Mouse (Mus musculus): Measurements from ENCODE around the gene B430305J03Rik. TPM values are rescaled to one million over a fixed set of nuclear protein-coding genes. Genes with fewer than 3 reads are reported as not detected.

Gene B430305J03Rik
- polyA plus RNA-seq, 1 experiment from 2014 or later = not detected

- DNase-seq (ENCODE audit: low spot score) (no peak), ATAC-seq (ENCODE audit: low read depth) (no peak)
- Histone ChIP-seq H3K4me2 (ENCODE audit: low read depth, low read length) (peak within 1 kb of the TSS; percentile 75; the same call in 1 of the 2 replicates), H3K27me3 (replicated peaks; ENCODE audit: control insufficient read depth, insufficient read depth, low read length) (no peaks in the 10 kb centered on the region), H3K36me3 (ENCODE audit: control insufficient read depth, insufficient read depth, low read length) (no peaks in the 10 kb centered on the region), H3K27ac (replicated peaks; ENCODE audit: low read depth, low read length) (no peak within 1 kb of the TSS), H3K4me1 (ENCODE audit: control insufficient read depth, insufficient read depth, low read length) (no peaks in the 10 kb centered on the region), H3K9ac (ENCODE audit: low read depth, low read length) (no peak within 1 kb of the TSS), H3K4me3 (ENCODE audit: low read depth, low read length) (no peak within 1 kb of the TSS), H3K9me3 (ENCODE audit: control insufficient read depth, low read length) (no peaks in the 10 kb centered on the region)
- WGBS = 93% methylated on average over 1 of the region's 1 CpGs
Observed at GRCm38 (mm10) chr3:61361338-61361737, 4.4 kb downstream of the B430305J03Rik start, which contains the start of gene Rap2b. Gene Rap2b, plus strand, starts transcription at chr3:61361638.

DNA sequence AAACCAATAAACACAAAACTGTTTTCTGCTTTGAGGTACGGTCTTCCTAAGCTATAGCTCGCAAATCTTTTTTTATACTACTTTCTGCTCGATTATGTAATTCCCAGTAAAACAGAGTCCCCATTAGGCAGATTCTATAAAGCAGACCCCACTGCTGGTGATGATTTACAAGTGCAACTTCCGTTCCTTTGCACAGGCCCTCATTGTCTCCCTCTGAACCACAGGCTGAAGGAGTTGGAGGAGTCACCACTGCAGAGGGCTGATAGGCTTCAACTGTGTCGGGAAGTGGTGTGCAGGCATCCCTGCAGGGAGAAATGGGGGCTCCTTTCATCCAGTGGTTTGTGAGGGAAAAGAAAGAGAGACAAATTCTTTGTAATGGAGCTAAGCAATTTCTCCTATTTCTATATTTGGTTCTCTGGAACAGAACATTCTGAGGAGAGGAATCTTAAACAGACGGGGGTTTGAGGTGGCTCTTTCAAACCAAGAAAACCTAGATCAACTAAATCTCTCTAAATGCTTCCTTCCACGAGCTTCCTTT is 6.9 kb downstream of the B430305J03Rik start:
- Histone ChIP-seq H3K27ac (replicated peaks; ENCODE audit: low read depth, low read length) (no peak overlapping the region), H3K27me3 (replicated peaks; ENCODE audit: control insufficient read depth, insufficient read depth, low read length) (no peaks in the 10 kb centered on the region), H3K9ac (ENCODE audit: low read depth, low read length) (no peak overlapping the region), H3K4me1 (ENCODE audit: control insufficient read depth, insufficient read depth, low read length) (no peaks in the 10 kb centered on the region), H3K4me3 (ENCODE audit: low read depth, low read length) (no peak overlapping the region), H3K36me3 (ENCODE audit: control insufficient read depth, insufficient read depth, low read length) (no peaks in the 10 kb centered on the region), H3K4me2 (ENCODE audit: low read depth, low read length) (no peak overlapping the region), H3K9me3 (ENCODE audit: control insufficient read depth, low read length) (no peaks in the 10 kb centered on the region)
- WGBS = 35% methylated on average over 7 of the region's 7 CpGs
- no peak for DNase-seq (ENCODE audit: low spot score)
- ATAC-seq (ENCODE audit: low read depth) = no peak

- H3K27me3 ChIP-seq (replicated peaks; ENCODE audit: control insufficient read depth, insufficient read depth, low read length) = no peaks in the 10 kb centered on the region
- no peak overlapping the region for H3K4me3 ChIP-seq (ENCODE audit: low read depth, low read length)
- H3K4me1 ChIP-seq (ENCODE audit: control insufficient read depth, insufficient read depth, low read length) = no peaks in the 10 kb centered on the region
- no peak for ATAC-seq (ENCODE audit: low read depth)
- H3K9me3 ChIP-seq (ENCODE audit: control insufficient read depth, low read length) = no peaks in the 10 kb centered on the region
- no peaks in the 10 kb centered on the region for H3K36me3 ChIP-seq (ENCODE audit: control insufficient read depth, insufficient read depth, low read length)
- 58% methylated on average over 6 of the region's 6 CpGs for WGBS
- no peak overlapping the region for H3K4me2 ChIP-seq (ENCODE audit: low read depth, low read length)
- peak; percentile 70 for DNase-seq (ENCODE audit: low spot score)
- no peak overlapping the region for H3K27ac ChIP-seq (replicated peaks; ENCODE audit: low read depth, low read length)
- no peak overlapping the region for H3K9ac ChIP-seq (ENCODE audit: low read depth, low read length)
Observed at GRCm38 (mm10) chr3:61358107-61358506, 7.6 kb downstream of the B430305J03Rik start.

- Histone ChIP-seq H3K9me3 (ENCODE audit: control insufficient read depth, low read length) (no peaks in the 10 kb centered on the region), H3K9ac (ENCODE audit: low read depth, low read length) (no peak overlapping the region), H3K4me3 (ENCODE audit: low read depth, low read length) (no peak overlapping the region), H3K4me2 (ENCODE audit: low read depth, low read length) (no peak overlapping the region), H3K36me3 (ENCODE audit: control insufficient read depth, insufficient read depth, low read length) (no peaks in the 10 kb centered on the region), H3K27ac (replicated peaks; ENCODE audit: low read depth, low read length) (no peak overlapping the region), H3K4me1 (ENCODE audit: control insufficient read depth, insufficient read depth, low read length) (no peaks in the 10 kb centered on the region), H3K27me3 (replicated peaks; ENCODE audit: control insufficient read depth, insufficient read depth, low read length) (no peaks in the 10 kb centered on the region)
- WGBS = 61% methylated on average over 1 of the region's 1 CpGs
- ATAC-seq (ENCODE audit: low read depth) = no peak
- DNase-seq (ENCODE audit: low spot score) = no peak
Observed at GRCm38 (mm10) chr3:61355464-61355863, 10.3 kb downstream of the B430305J03Rik start.

DNA sequence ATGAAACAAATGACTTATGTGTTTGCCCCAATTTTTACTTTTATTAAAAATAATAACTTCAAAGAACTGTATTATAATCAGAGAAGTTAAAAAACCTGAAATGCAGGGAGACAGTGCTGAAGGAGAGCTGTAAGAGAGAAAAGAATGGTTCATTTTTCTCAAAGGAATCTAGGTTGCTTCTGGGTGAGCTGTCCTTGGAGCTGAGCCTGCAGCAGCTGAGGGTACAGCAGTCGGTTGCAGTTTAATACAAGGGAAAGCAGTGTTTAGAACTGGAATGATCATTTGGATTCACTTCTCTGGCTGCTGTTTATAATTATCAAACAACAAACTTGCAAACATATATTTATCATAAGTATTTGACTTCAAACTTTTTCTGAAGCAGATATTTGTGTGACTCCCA is 16.3 kb downstream of the B430305J03Rik start:
- Histone ChIP-seq H3K4me3 (ENCODE audit: low read depth, low read length) (no peak overlapping the region), H3K9ac (ENCODE audit: low read depth, low read length) (no peak overlapping the region), H3K4me2 (ENCODE audit: low read depth, low read length) (no peak overlapping the region), H3K4me1 (ENCODE audit: control insufficient read depth, insufficient read depth, low read length) (no peaks in the 10 kb centered on the region), H3K27ac (replicated peaks; ENCODE audit: low read depth, low read length) (no peak overlapping the region), H3K27me3 (replicated peaks; ENCODE audit: control insufficient read depth, insufficient read depth, low read length) (no peaks in the 10 kb centered on the region), H3K36me3 (ENCODE audit: control insufficient read depth, insufficient read depth, low read length) (no peaks in the 10 kb centered on the region), H3K9me3 (ENCODE audit: control insufficient read depth, low read length) (no peaks in the 10 kb centered on the region)
- DNase-seq (ENCODE audit: low spot score) (no peak), ATAC-seq (ENCODE audit: low read depth) (no peak)
- WGBS = 40% methylated on average over 1 of the region's 1 CpGs

GRCm38 (mm10) chr3:61348036-61348614 is 17.6 kb downstream of the B430305J03Rik start:
- H3K36me3 ChIP-seq (ENCODE audit: control insufficient read depth, insufficient read depth, low read length) = no peaks in the 10 kb centered on the region
- no peak overlapping the region for H3K4me2 ChIP-seq (ENCODE audit: low read depth, low read length)
- no peaks in the 10 kb centered on the region for H3K27me3 ChIP-seq (replicated peaks; ENCODE audit: control insufficient read depth, insufficient read depth, low read length)
- 73% methylated on average over 4 of the region's 4 CpGs for WGBS
- H3K4me1 ChIP-seq (ENCODE audit: control insufficient read depth, insufficient read depth, low read length) = no peaks in the 10 kb centered on the region
- no peak for ATAC-seq (ENCODE audit: low read depth)
- H3K27ac ChIP-seq (replicated peaks; ENCODE audit: low read depth, low read length) = no peak overlapping the region
- no peak for DNase-seq (ENCODE audit: low spot score)
- no peak overlapping the region for H3K9ac ChIP-seq (ENCODE audit: low read depth, low read length)
- H3K4me3 ChIP-seq (ENCODE audit: low read depth, low read length) = no peak overlapping the region
- no peaks in the 10 kb centered on the region for H3K9me3 ChIP-seq (ENCODE audit: control insufficient read depth, low read length)

DNA sequence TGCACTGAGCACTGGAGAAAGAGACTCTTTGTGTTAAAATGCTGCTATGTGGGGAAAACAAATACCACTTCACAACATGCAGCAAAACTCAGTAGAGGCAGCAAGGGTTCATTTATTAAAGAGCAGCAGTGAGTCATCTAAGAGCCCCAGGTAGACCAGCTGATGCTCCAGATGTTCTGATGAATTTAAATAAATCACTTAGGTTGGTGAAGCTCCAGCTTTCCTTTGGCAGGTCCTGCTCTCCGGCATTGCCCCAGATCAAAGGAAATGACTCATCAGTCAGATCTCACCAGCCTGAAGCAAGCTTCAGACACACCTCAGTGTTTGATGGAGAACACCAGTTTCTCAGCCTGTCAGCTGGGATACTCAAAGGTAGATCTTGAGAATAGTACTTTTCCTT is 20.1 kb downstream of the B430305J03Rik start:
- Histone ChIP-seq H3K4me2 (ENCODE audit: low read depth, low read length) (no peak overlapping the region), H3K9me3 (ENCODE audit: control insufficient read depth, low read length) (no peaks in the 10 kb centered on the region), H3K4me1 (ENCODE audit: control insufficient read depth, insufficient read depth, low read length) (no peaks in the 10 kb centered on the region), H3K27ac (replicated peaks; ENCODE audit: low read depth, low read length) (no peak overlapping the region), H3K9ac (ENCODE audit: low read depth, low read length) (no peak overlapping the region), H3K36me3 (ENCODE audit: control insufficient read depth, insufficient read depth, low read length) (no peaks in the 10 kb centered on the region), H3K4me3 (ENCODE audit: low read depth, low read length) (no peak overlapping the region), H3K27me3 (replicated peaks; ENCODE audit: control insufficient read depth, insufficient read depth, low read length) (no peaks in the 10 kb centered on the region)
- DNase-seq (ENCODE audit: low spot score) = peak; percentile 46
- 21% methylated on average over 1 of the region's 1 CpGs for WGBS
- ATAC-seq (ENCODE audit: low read depth) = no peak

DNA sequence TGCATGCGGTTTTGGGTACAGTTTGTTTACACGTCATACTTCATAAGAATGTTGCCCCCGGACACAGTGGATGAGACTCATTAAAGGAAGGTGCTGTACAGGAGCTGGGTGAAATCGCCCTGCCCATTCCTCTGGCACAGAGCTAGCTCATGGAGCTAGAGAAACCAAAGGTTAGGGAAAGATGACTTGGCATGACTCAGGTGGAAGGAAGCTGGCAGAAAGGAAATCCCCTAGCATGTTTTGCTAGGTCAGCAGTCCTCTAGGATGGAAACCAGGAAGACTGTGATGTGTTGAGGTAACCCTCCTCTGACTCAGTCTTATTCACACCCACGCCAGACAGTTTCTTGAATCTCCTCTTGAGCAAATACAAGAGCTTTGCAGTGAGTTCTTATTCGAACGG is 21.7 kb downstream of the B430305J03Rik start:
- no peaks in the 10 kb centered on the region for H3K36me3 ChIP-seq (ENCODE audit: control insufficient read depth, insufficient read depth, low read length)
- H3K9me3 ChIP-seq (ENCODE audit: control insufficient read depth, low read length) = no peaks in the 10 kb centered on the region
- 65% methylated on average over 7 of the region's 7 CpGs for WGBS
- no peak overlapping the region for H3K4me3 ChIP-seq (ENCODE audit: low read depth, low read length)
- no peaks in the 10 kb centered on the region for H3K4me1 ChIP-seq (ENCODE audit: control insufficient read depth, insufficient read depth, low read length)
- ATAC-seq (ENCODE audit: low read depth) (no peak), DNase-seq (ENCODE audit: low spot score) (peak; percentile 25)
- H3K27me3 ChIP-seq (replicated peaks; ENCODE audit: control insufficient read depth, insufficient read depth, low read length) = no peaks in the 10 kb centered on the region
- H3K4me2 ChIP-seq (ENCODE audit: low read depth, low read length) = no peak overlapping the region
- no peak overlapping the region for H3K9ac ChIP-seq (ENCODE audit: low read depth, low read length)
- no peak overlapping the region for H3K27ac ChIP-seq (replicated peaks; ENCODE audit: low read depth, low read length)

DNA sequence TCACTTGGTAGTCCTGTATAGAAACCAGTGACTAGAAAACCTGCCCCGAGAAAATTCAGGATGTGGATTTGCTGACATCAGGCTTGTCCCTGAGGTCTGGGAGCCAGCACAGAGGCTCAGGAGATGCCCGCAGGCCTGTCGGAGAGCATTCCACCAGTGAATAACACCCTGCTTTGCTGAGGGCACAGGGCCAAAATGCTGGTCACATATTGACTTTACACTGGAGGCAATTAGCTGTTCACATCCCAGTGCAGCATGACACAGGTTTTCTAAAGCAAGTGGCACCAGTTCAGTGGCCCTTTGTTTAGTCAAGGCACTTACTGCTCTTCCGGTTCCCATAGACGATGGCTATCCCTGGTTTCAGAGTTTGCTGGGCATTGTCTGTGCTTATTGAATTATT is 25.4 kb downstream of the B430305J03Rik start:
- ATAC-seq (ENCODE audit: low read depth) (no peak), DNase-seq (ENCODE audit: low spot score) (no peak)
- Histone ChIP-seq H3K9ac (ENCODE audit: low read depth, low read length) (no peak overlapping the region), H3K27me3 (replicated peaks; ENCODE audit: control insufficient read depth, insufficient read depth, low read length) (no peaks in the 10 kb centered on the region), H3K9me3 (ENCODE audit: control insufficient read depth, low read length) (no peaks in the 10 kb centered on the region), H3K4me3 (ENCODE audit: low read depth, low read length) (no peak overlapping the region), H3K36me3 (ENCODE audit: control insufficient read depth, insufficient read depth, low read length) (no peaks in the 10 kb centered on the region), H3K4me2 (ENCODE audit: low read depth, low read length) (no peak overlapping the region), H3K27ac (replicated peaks; ENCODE audit: low read depth, low read length) (no peak overlapping the region), H3K4me1 (ENCODE audit: control insufficient read depth, insufficient read depth, low read length) (no peaks in the 10 kb centered on the region)
- 75% methylated on average over 5 of the region's 5 CpGs for WGBS

Data from embryonic facial prominence, embryonic 14.5 days (tissue).